Mouse (Mus musculus) B cell, adult 2 months (primary cell): ENCODE data around the gene Mrps27.
"Not testable (repeated sequence)": the region's sequence is repeated elsewhere in the genome, so short reads cannot be mapped to it uniquely, and the experiment has no call there.

Source experiments
- DNase-seq, 2 experiments: peaks; one replicate each; pipeline ENCODE4 v3.0.0; 2022

Mrps27 gene

GRCm38 (mm10) chr13:99344599-99345575, at the start of gene Mrps27, which contains the start of gene Ptcd2:
Gene Mrps27, plus strand, starts transcription at chr13:99344786.
Gene Ptcd2, minus strand, starts transcription at chr13:99344705.
- peak; percentile 97 to 98 for DNase-seq

- no peak for DNase-seq
These were observed 44.7 kb upstream of the Mrps27 start for GRCm38 (mm10) chr13:99299921-99300320.

- DNase-seq, result no peak
These were observed 40.7 kb upstream of the Mrps27 start for GRCm38 (mm10) chr13:99303846-99304245.

DNA sequence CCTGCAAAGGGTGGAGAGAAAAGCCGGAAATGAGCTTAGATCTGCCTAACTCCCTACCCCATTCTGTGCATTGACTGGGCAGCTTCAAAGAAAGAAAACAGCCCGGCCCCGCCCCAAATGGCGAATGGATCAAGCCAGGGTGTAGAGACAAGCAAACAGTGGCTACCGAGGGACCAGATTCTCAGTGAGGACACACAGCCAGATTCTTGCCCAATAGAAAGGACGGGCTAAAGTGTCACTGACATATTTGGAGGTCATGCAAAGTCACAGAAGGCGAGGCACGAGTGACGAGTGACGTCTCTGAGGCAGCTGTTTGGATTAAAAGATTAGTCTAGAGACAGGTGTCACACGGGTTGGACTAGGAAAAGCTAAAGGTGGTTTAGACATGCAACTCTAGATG, 40.2 kb upstream of the Mrps27 start:
- DNase-seq, result no peak

GRCm38 (mm10) chr13:99305186-99305585, 39.4 kb upstream of the Mrps27 start:
- DNase-seq, result no peak

DNA sequence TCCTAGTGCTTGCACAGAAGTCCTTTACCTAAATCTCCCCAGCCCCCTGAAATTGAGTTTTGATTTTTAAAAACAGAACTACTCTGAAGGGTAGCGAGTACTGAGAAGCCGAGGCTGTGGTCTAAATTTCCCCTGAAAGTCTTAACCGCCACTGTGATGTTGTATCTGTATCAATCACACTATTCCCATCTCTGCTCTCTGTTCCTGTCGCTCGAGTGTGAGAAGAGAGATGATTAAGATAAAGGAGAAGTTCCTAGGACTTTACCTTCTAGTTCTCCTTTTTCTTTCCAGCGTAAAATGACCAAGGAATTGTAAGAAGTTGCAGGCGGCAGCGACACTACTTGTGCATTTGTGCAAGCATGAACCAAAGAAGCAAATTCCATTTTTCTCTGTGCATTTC, 38.4 kb upstream of the Mrps27 start:
- DNase-seq, result no peak

- no peak for DNase-seq
These were observed 36.6 kb upstream of the Mrps27 start for GRCm38 (mm10) chr13:99307930-99308359.

DNA sequence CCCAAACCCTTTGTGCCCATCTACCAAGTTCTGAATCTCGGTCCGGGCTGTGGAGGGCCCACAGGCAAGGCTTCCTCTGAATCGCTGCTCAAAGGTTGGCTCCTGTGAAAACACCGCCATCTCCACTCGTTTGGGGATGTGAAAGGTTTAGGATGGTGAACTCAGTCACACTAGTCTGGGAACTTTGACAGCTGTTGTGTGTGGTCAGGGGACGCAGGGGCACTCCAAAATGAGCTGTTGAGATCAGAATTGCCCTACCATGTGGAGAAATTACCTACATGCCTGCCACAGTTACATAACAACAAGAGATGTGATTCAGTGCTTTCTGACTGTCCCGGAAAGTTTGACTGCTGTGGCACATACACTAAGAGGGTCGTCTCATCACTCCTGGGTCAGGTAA, 36.2 kb upstream of the Mrps27 start:
- no peak for DNase-seq

DNA sequence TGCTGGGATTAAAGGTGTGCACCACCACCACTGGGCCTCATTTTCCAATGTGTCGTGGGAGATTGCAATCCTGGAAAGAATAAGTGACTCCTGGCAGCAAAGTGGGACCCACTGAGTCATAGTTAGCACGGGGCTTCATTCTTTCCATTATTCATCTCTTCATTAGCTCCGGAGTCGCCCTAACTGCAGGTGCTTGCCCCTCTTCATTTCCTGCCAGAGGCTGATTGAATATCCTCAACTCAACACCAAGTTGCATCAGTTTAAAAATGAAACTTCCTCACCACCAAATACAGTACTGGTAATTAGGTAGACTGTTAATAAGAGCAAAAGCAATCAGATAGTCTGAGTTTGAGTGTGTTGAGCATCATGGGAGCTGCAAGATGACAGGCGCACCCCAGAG, 30.5 kb upstream of the Mrps27 start:
- DNase-seq, result no peak

- no peak for DNase-seq
These were observed 29.9 kb upstream of the Mrps27 start for GRCm38 (mm10) chr13:99314657-99315181.

DNA sequence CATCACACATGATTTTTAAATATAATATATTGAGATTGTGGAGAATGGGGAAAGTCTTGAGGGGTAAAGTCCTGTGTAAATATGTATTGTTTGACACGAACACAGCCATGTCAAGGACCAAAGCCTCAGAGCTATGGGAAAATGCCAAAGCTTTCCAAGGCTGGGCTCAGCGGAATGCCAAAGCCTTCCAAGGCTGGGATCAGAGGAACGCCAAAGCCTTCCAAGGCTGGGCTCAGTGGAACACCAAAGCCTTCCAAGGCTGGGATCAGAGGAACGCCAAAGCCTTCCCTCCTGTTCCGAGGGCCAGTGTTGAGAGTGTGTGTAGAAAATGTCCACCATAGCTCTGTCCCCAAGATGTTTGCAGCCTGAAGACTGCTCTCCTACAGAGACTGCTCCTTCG, 28.2 kb upstream of the Mrps27 start:
- no peak for DNase-seq

DNA sequence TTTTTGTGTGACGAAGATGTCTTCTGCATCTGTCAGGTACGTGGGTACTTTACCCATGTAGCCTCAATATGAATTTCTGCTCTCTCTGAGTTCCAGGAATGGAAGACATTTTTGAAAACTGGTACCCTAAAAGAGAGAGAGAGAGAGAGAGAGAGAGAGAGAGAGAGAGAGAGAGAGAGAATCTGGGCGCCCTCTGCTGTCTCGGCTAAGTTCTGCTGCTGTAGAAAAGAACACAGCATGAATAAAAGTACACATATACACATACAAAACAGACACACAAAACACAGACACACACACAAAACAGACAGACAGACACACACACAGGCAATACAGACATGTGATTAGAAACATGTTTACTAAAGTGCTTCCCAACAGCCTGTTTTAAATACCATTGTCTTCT, 27.5 kb upstream of the Mrps27 start:
- DNase-seq, result no peak

GRCm38 (mm10) chr13:99320453-99320852, 24.1 kb upstream of the Mrps27 start:
- no peak for DNase-seq

GRCm38 (mm10) chr13:99322915-99323314, 21.7 kb upstream of the Mrps27 start:
- not testable (repeated sequence) for DNase-seq

DNA sequence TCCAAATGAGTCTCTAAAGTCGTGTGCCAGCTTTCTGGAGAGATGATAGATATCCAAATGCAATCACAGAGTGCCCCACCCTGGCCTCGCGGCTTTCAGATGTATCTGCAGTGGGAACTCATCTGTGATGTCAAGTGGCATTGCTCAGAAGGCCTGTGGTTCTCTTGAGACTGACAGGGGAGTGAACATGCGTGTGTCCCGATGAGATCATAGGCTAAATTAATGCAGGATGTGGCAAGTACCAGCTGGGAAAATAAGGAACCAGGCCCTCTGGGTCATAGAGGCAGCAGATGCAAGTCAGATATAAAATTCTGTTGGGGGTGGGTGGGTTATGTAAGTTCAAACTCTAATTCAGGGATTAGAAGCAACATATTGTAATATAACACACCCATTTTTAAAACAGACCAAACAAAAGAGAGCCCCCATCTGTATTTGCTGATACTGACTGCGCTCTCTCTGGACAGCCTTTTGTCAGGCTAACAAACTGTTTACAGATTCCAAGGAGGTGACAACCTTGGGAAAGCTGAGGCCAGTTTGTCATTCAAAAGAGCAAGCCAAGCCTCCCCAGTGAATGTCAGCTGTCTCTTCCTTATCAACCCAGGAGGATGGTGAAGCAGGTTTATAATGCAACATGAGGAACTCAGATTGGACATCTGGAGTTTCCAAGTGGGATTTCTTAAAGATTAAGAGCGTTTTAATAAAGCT, 20.8 kb upstream of the Mrps27 start:
- no peak for DNase-seq

DNA sequence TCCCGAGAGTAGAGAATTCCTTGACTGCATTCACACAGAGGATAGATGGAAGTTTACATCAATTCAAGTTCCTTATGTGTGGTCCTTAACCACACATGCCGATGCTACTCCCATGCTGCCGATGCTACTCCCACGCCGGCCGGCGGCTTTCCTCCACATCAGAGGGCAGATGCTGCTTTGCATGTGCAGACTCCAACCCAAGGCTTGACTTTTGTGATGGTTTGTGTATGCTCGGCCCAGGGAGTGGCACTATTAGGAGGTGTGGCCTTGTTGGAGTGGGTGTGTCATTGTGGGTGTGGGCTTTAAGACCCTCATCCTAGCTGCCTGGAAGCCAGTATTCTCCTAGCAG, 20.3 kb upstream of the Mrps27 start:
- not testable (repeated sequence) for DNase-seq

DNA sequence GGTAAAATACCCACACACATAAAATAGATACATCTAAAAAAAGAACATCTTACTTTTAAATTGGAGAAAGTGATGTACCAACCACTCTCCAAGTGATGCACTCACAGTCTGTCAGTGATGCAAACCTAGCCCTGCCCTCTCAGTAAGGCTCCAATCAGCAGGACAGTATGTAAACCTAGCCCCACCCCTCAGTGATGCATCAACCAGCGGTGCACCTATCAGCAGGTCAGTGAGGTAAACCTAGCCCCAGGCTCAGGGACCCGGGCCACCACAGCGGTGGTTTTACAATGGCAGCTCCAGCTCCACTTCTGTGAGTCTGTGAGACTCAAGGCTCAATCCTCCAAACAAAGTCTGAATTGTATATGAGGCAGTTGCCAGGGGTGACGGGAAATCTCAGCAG, 13.3 kb upstream of the Mrps27 start:
- DNase-seq, result no peak

GRCm38 (mm10) chr13:99337510-99337909, 7.1 kb upstream of the Mrps27 start:
- DNase-seq, result no peak

- DNase-seq, result no peak
These were observed 3.1 kb upstream of the Mrps27 start for GRCm38 (mm10) chr13:99341504-99341903.

GRCm38 (mm10) chr13:99343876-99344598, 549 bp upstream of the Mrps27 start:
- DNase-seq, result no peak

- DNase-seq, result no peak
These were observed 5.4 kb downstream of the Mrps27 start for GRCm38 (mm10) chr13:99350009-99350408.

DNA sequence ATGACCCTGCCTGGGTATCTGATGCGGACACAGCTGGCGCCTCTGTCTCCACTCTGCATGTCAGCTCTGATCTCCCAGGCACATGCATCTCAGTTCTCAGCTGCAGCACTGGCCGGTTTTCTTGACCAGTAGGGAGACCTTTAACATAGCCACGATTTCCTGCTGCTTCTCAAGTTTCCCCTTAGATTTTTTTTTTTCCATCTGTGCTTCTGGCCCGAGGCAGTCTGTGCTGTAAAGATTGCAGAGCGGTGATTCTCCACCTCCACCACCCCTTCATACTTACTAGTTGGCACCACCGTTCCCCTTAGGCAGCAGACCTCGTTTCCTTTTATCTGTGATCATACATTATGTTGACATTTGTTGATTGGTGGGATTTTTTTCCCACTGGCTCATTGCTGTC, 6.6 kb downstream of the Mrps27 start:
- DNase-seq, result no peak

DNA sequence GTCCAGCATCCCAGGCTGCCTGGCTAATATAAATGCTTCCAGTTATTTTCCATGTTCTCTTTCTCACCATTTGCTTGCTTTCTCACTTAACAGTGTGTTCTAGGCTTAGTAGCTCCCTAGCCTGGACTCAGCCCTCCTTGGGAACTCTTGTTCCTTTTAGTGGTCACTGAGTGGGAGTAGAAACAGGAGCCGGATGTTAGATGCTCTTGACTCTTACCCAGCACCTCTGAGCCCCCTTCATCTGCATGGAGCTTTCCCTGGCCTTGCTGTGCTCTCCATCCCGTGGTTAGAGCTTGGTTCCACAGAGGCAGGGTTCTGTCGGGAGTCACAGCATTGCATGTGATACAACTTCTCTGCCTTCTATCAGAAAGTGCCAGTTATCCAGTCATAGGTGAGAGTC, 7.0 kb downstream of the Mrps27 start:
- no peak for DNase-seq
